Mouse (Mus musculus) urinary bladder, adult 18-20 months (tissue): ENCODE measurements around the gene Dgki.
A peak's percentile ranks its signal among the peaks of the same experiment; 100 is the strongest.

Source experiments
- DNase-seq, 2 experiments: peaks; one replicate each; pipeline ENCODE4 v3.0.0; 2022; ENCODE audit warnings: low spot score in 2 of 2, mixed read lengths in 2 of 2

Dgki gene

GRCm38 (mm10) chr6:36858258-36859041 is 441.5 kb downstream of the Dgki start:
- DNase-seq, result no peak

- no peak for DNase-seq
Observed at GRCm38 (mm10) chr6:36857627-36858257, 442.2 kb downstream of the Dgki start.

- DNase-seq, result peak in 1 of 2 experiments; percentile 4
Observed at GRCm38 (mm10) chr6:36850422-36851129, 449.4 kb downstream of the Dgki start.

GRCm38 (mm10) chr6:36845288-36845687 is 454.7 kb downstream of the Dgki start:
- DNase-seq, result no peak

- no peak for DNase-seq
Observed at GRCm38 (mm10) chr6:36844258-36844657, 455.7 kb downstream of the Dgki start.

GRCm38 (mm10) chr6:36843031-36843488 is 456.9 kb downstream of the Dgki start:
- DNase-seq, result no peak

GRCm38 (mm10) chr6:36842101-36842922 is 457.7 kb downstream of the Dgki start:
- no peak for DNase-seq

- DNase-seq, result no peak
Observed at GRCm38 (mm10) chr6:36841701-36842100, 458.3 kb downstream of the Dgki start.

- no peak for DNase-seq
Observed at GRCm38 (mm10) chr6:36841174-36841573, 458.8 kb downstream of the Dgki start.

- DNase-seq, result no peak
Observed at GRCm38 (mm10) chr6:36838747-36839146, 461.2 kb downstream of the Dgki start.

GRCm38 (mm10) chr6:36835351-36835750 is 464.6 kb downstream of the Dgki start:
- DNase-seq, result no peak

GRCm38 (mm10) chr6:36834695-36835265 is 465.2 kb downstream of the Dgki start:
- no peak for DNase-seq

- DNase-seq, result no peak
Observed at GRCm38 (mm10) chr6:36832681-36833080, 467.3 kb downstream of the Dgki start.

GRCm38 (mm10) chr6:36832207-36832606 is 467.8 kb downstream of the Dgki start:
- DNase-seq, result no peak

GRCm38 (mm10) chr6:36830371-36830925 is 469.5 kb downstream of the Dgki start:
- no peak for DNase-seq

GRCm38 (mm10) chr6:36819784-36820050 is 480.3 kb downstream of the Dgki start:
- no peak for DNase-seq

- peak in 1 of 2 experiments; percentile 10 for DNase-seq
Observed at GRCm38 (mm10) chr6:36819019-36819783, 480.8 kb downstream of the Dgki start.

- DNase-seq, result no peak
Observed at GRCm38 (mm10) chr6:36818281-36819018, 481.5 kb downstream of the Dgki start.

GRCm38 (mm10) chr6:36816666-36817065 is 483.3 kb downstream of the Dgki start:
- no peak for DNase-seq

- DNase-seq, result no peak
Observed at GRCm38 (mm10) chr6:36815992-36816391, 484.0 kb downstream of the Dgki start.
